Mouse (Mus musculus) lung, embryonic 15.5 days (tissue): Measurements from ENCODE around the gene Cap2. TPM values are rescaled to one million over a fixed set of nuclear protein-coding genes. Genes with fewer than 3 reads are reported as not detected.

Source experiments
- ATAC-seq: fragments of 200-750 bp; cut with Nextera tagmentation; 2 replicates; pipeline ENCODE4 v1.8.0; 2017; ENCODE audit warnings: moderate number of reproducible peaks, borderline replicate concordance; ENCODE audit not compliant: low FRiP score, low TSS enrichment; ENCODE audit errors: extremely low read depth
- H3K27ac ChIP-seq: fragments of 300-500 bp; sonication (generic); 2 replicates; pipeline ENCODE4 v1.5.1; 2015; ENCODE audit warnings: moderate library complexity, mild to moderate bottlenecking, inconsistent platforms
- H3K27me3 ChIP-seq: fragments of 300-500 bp; sonication (generic); 2 replicates; pipeline ENCODE4 v1.6.1; 2015; ENCODE audit warnings: inconsistent platforms
- H3K36me3 ChIP-seq: fragments of 300-500 bp; sonication (generic); 2 replicates; pipeline ENCODE4 v1.6.1; 2015; ENCODE audit warnings: inconsistent platforms
- H3K4me1 ChIP-seq: fragments of 300-500 bp; sonication (generic); 2 replicates; pipeline ENCODE4 v1.6.1; 2015; ENCODE audit warnings: inconsistent platforms
- H3K4me2 ChIP-seq: fragments of 300-500 bp; sonication (generic); 2 replicates; pipeline ENCODE4 v1.6.1; 2015; ENCODE audit warnings: inconsistent platforms, mild to moderate bottlenecking, moderate library complexity
- H3K4me3 ChIP-seq: fragments of 300-500 bp; sonication (generic); 2 replicates; pipeline ENCODE4 v1.5.1; 2015; ENCODE audit warnings: mild to moderate bottlenecking, inconsistent platforms
- H3K9ac ChIP-seq: fragments of 300-500 bp; sonication (generic); 2 replicates; pipeline ENCODE4 v1.6.1; 2015; ENCODE audit warnings: inconsistent platforms
- H3K9me3 ChIP-seq: fragments of 300-500 bp; sonication (generic); 2 replicates; pipeline ENCODE4 v1.6.1; 2016; ENCODE audit warnings: inconsistent platforms
- WGBS: fragments of 180-500 bp; shearing (Covaris S2); methylation state at CpG from one replicate; pipeline ENCODE4 v1.1.7; 2015; 5-methylcytosine and 5-hydroxymethylcytosine counted together
- polyA plus RNA-seq: library from polyadenylated mRNA; unstranded; fragments of >200 nt; fragmentation: Nextera tagmentation; extraction: Ambion mirVana; gene quantifications from 2 replicates; pipeline ENCODE4 v1.2.1, GENCODE M21; 2015

Cap2 gene
- polyA plus RNA-seq, 1 experiment from 2014 or later: 14.4 TPM

GRCm38 (mm10) chr13:46526645-46527044, 25.0 kb downstream of the Cap2 start:
- Histone ChIP-seq H3K4me1 (0 out of 2 replicates have a peak, but pooled peaks cover 5% of the 10 kb centered on the region), H3K9ac (no peak overlapping the region), H3K27ac (no peak overlapping the region), H3K36me3 (no peaks in the 10 kb centered on the region), H3K4me2 (no peak overlapping the region), H3K4me3 (no peak overlapping the region), H3K9me3 (no peaks in the 10 kb centered on the region), H3K27me3 (no peaks in the 10 kb centered on the region)
- no peak for ATAC-seq
- WGBS: 82% methylated on average over 3 of the region's 3 CpGs

- no peak overlapping the region for H3K27ac ChIP-seq
- ATAC-seq: no peak
- H3K36me3 ChIP-seq: no peaks in the 10 kb centered on the region
- H3K9ac ChIP-seq: no peak overlapping the region
- no peak overlapping the region for H3K4me3 ChIP-seq
- no peaks in the 10 kb centered on the region for H3K27me3 ChIP-seq
- H3K4me1 ChIP-seq: 0 out of 2 replicates have a peak, but pooled peaks cover 5% of the 10 kb centered on the region
- no peaks in the 10 kb centered on the region for H3K9me3 ChIP-seq
- 87% methylated on average over 5 of the region's 5 CpGs for WGBS
- no peak overlapping the region for H3K4me2 ChIP-seq
Observed at GRCm38 (mm10) chr13:46527340-46527739, 25.7 kb downstream of the Cap2 start.

DNA sequence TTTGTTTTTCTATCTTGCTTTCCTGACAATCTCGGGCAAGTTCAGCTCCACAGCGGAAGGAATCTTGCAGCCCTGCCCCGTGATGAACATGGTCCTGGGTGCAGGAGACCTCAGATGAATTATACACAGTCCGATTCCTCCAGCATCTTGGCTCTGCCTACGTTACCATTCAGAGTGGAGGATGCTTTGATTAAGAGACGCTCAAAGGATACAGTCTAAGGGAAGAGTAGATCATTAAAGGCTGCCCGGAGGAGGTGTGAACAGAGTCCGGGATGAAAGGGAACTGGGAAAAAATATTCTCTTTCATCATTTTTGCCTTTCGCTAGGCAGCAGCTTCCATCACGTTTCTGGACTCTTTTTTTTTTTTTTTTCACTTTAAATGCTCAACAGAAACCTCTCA, 27.4 kb downstream of the Cap2 start:
- H3K27me3 ChIP-seq: no peaks in the 10 kb centered on the region
- H3K27ac ChIP-seq: no peak overlapping the region
- ATAC-seq: no peak
- H3K4me3 ChIP-seq: no peak overlapping the region
- H3K36me3 ChIP-seq: no peaks in the 10 kb centered on the region
- H3K4me1 ChIP-seq: peaks cover 1% of the 10 kb centered on the region; the same call in 1 of the 2 replicates
- no peak overlapping the region for H3K4me2 ChIP-seq
- no peaks in the 10 kb centered on the region for H3K9me3 ChIP-seq
- no peak overlapping the region for H3K9ac ChIP-seq
- WGBS: 64% methylated on average over 10 of the region's 10 CpGs

- Histone ChIP-seq H3K9me3 (no peaks in the 10 kb centered on the region), H3K4me3 (no peak overlapping the region), H3K4me1 (peaks cover 10% of the 10 kb centered on the region; the same call in 1 of the 2 replicates), H3K4me2 (no peak overlapping the region), H3K27me3 (no peaks in the 10 kb centered on the region), H3K36me3 (no peaks in the 10 kb centered on the region), H3K9ac (no peak overlapping the region), H3K27ac (no peak overlapping the region)
- WGBS: 67% methylated on average over 8 of the region's 8 CpGs
- ATAC-seq: no peak
Observed at GRCm38 (mm10) chr13:46530546-46530945, 28.9 kb downstream of the Cap2 start.

- H3K4me1 ChIP-seq: peaks cover 10% of the 10 kb centered on the region; the same call in 1 of the 2 replicates
- H3K4me2 ChIP-seq: no peak overlapping the region
- H3K4me3 ChIP-seq: no peak overlapping the region
- no peaks in the 10 kb centered on the region for H3K9me3 ChIP-seq
- no peak overlapping the region for H3K9ac ChIP-seq
- no peaks in the 10 kb centered on the region for H3K36me3 ChIP-seq
- no peak overlapping the region for H3K27ac ChIP-seq
- H3K27me3 ChIP-seq: no peaks in the 10 kb centered on the region
- ATAC-seq: no peak
- WGBS: 81% methylated on average over 3 of the region's 3 CpGs
Observed at GRCm38 (mm10) chr13:46531676-46532075, 30.0 kb downstream of the Cap2 start.

DNA sequence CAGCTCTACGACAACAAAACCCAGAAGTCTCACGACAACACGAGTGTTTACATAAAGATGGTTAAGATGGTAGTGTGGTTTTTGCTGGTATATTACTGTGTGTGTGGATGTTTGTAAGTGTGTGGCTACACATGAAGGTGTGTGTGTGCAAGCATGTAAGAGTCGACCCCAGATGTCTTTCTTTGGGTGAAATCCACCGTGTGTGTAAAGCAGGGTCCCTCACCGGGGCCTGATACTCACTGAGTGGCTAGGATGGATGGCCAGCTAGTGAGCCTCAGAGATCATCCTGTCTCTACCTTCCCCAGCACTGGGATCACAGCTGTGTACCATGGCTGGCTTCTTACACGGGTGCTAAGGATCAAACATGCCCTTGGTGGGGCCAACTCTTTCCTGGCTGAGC, 30.6 kb downstream of the Cap2 start:
- Histone ChIP-seq H3K36me3 (no peaks in the 10 kb centered on the region), H3K9ac (no peak overlapping the region), H3K4me2 (no peak overlapping the region), H3K4me3 (no peak overlapping the region), H3K9me3 (no peaks in the 10 kb centered on the region), H3K27me3 (no peaks in the 10 kb centered on the region), H3K4me1 (peaks cover 10% of the 10 kb centered on the region; the same call in 1 of the 2 replicates), H3K27ac (no peak overlapping the region)
- 74% methylated on average over 7 of the region's 7 CpGs for WGBS
- ATAC-seq: no peak

- no peaks in the 10 kb centered on the region for H3K9me3 ChIP-seq
- H3K27me3 ChIP-seq: no peaks in the 10 kb centered on the region
- peak overlapping the region; percentile 75 for H3K27ac ChIP-seq
- H3K9ac ChIP-seq: no peak overlapping the region
- WGBS: 24% methylated on average over 10 of the region's 10 CpGs
- no peak for ATAC-seq
- H3K4me2 ChIP-seq: peak overlapping the region; percentile 43
- H3K4me1 ChIP-seq: peaks cover 10% of the 10 kb centered on the region; the same call in 1 of the 2 replicates
- no peaks in the 10 kb centered on the region for H3K36me3 ChIP-seq
- H3K4me3 ChIP-seq: 0 out of 2 replicates have a peak overlapping the region, but pooled peaks have one; percentile 2
Observed at GRCm38 (mm10) chr13:46533342-46534129, 31.9 kb downstream of the Cap2 start.

DNA sequence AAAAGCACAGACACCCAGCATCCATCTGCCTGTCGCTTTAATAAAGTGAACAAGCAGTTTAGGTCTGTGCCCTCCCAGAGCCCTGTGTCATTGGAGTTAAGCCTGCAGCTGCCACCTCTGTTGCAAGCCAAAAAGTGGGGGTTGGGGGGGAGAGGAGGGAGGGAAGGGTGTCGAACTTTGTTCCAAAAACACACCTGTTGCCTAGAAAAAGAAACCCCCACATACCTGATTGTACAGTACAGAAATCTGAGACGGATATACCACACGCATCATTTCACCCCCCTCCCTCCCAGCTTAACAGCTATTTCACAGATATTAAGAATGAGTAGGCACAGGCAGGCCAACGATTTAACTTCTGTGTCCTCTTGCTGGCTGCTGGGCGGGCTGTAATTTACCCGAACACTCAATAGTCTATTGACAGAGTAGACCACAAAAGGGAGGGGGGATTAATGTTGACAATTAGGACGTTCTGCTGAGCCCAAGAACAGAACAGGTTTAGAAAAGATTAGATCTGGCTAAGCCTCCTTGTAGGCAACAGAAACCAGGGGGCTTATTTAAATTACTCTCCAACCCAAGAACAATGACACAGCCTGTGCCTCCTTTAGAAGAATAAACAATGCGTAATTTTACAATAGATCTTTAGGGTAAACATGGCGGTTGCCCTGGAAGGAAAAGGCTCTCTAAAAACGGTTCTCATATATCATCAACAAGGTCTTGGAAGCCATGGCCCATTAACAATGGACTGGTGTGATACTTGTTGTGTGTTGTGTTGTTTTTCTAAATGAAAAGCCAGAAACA, 32.7 kb downstream of the Cap2 start:
- peak overlapping the region; percentile 43 for H3K4me2 ChIP-seq
- ATAC-seq: peak; percentile 31; the same call in 1 of the 2 replicates
- WGBS: 21% methylated on average over 11 of the region's 11 CpGs

DNA sequence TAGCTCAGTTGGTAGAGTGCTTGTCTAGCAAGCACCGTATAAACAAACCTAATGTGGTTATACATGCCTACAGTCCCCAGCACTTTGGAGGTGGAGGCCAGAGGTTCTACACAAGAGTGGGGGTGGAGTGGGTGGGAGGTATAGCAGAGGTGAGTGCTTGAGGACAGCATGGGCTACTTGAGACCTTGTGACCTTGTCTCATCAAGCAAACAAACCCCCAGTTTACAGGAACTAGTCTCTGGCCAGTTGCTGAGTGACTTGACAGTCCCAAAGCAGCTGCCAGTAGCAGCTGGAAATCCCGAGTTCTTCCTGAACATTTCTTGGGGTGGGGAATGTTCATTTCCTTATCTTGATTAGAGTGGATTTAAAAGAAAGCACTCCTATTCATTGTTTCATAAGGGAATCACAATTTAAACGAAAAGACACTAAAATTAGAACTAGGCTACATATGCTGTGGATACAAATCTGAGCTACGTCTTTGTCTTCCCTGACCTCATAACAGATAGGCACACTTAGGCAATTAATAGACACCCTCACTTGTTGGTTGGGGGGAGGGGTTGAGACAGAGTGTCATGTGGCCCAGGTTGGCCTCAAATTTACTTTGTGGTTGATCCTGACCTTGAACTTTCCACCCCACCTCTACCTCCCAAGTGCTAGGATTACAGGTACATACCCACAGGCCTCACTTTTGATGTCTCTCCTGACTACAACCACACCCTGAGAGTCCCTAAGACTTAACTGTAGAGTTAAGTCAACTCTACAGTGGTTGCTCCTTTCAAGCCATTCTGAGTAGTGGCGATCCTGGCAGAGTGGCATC, 33.5 kb downstream of the Cap2 start:
- Histone ChIP-seq H3K4me3 (no peak overlapping the region), H3K27ac (0 out of 2 replicates have a peak overlapping the region, but pooled peaks have one; percentile 75), H3K9me3 (no peaks in the 10 kb centered on the region), H3K4me1 (peaks cover 10% of the 10 kb centered on the region; the same call in 1 of the 2 replicates), H3K36me3 (no peaks in the 10 kb centered on the region), H3K27me3 (no peaks in the 10 kb centered on the region), H3K9ac (no peak overlapping the region), H3K4me2 (no peak overlapping the region)
- ATAC-seq: no peak
- 54% methylated on average over 5 of the region's 5 CpGs for WGBS

More for the DNA sequence above, 32.7 kb downstream of the Cap2 start:
- Histone ChIP-seq H3K27ac (peak overlapping the region; percentile 75), H3K9me3 (no peaks in the 10 kb centered on the region), H3K4me1 (peaks cover 10% of the 10 kb centered on the region; the same call in 1 of the 2 replicates), H3K4me3 (0 out of 2 replicates have a peak overlapping the region, but pooled peaks have one; percentile 2), H3K27me3 (no peaks in the 10 kb centered on the region), H3K36me3 (no peaks in the 10 kb centered on the region), H3K9ac (no peak overlapping the region)

GRCm38 (mm10) chr13:46539284-46539683, 37.6 kb downstream of the Cap2 start:
- WGBS: 93% methylated on average over 7 of the region's 7 CpGs
- H3K4me1 ChIP-seq: peaks cover 7% of the 10 kb centered on the region; the same call in 1 of the 2 replicates
- H3K4me3 ChIP-seq: no peak overlapping the region
- H3K9me3 ChIP-seq: no peaks in the 10 kb centered on the region
- H3K4me2 ChIP-seq: no peak overlapping the region
- no peaks in the 10 kb centered on the region for H3K27me3 ChIP-seq
- ATAC-seq: no peak
- no peak overlapping the region for H3K9ac ChIP-seq
- no peaks in the 10 kb centered on the region for H3K36me3 ChIP-seq
- no peak overlapping the region for H3K27ac ChIP-seq

DNA sequence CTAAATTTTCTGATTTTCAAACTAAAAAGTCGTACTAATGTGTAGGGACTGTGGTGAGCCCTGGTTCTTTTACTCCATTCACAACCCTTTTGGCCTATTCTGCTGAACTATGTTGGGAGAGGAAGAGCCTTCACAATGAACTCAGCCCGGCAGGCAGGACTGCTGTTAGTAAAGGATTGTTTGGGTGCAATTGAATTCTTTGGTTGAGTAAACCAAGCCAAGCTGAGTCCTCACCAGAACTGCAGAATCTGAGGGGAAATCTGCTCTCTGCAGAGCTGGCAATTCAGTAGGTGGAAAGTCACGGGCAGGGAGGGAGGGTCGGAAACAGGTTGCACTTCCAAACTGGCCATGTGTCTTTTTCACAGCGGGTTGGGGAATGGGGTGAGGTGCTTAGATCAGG, 39.3 kb downstream of the Cap2 start:
- no peak for ATAC-seq
- Histone ChIP-seq H3K4me3 (no peak overlapping the region), H3K27ac (no peak overlapping the region), H3K9ac (no peak overlapping the region), H3K36me3 (no peaks in the 10 kb centered on the region), H3K27me3 (no peaks in the 10 kb centered on the region), H3K9me3 (no peaks in the 10 kb centered on the region), H3K4me1 (no peaks in the 10 kb centered on the region), H3K4me2 (no peak overlapping the region)
- 76% methylated on average over 5 of the region's 5 CpGs for WGBS
